Mouse (Mus musculus): Measurements from ENCODE around the gene Olfr458.

GRCm38 (mm10) chr6:42419443-42419842 lies 45.6 kb downstream of the Olfr458 start:
- TF ChIP-seq CTCF (IDR thresholded peaks at IDR 0.05; ENCODE audit: low read depth) (no peak), EP300 (optimal IDR thresholded peaks at IDR 0.05) (no peak)
